Mouse (Mus musculus): Measurements from ENCODE around the gene Rab3c.

Rab3c gene

DNA sequence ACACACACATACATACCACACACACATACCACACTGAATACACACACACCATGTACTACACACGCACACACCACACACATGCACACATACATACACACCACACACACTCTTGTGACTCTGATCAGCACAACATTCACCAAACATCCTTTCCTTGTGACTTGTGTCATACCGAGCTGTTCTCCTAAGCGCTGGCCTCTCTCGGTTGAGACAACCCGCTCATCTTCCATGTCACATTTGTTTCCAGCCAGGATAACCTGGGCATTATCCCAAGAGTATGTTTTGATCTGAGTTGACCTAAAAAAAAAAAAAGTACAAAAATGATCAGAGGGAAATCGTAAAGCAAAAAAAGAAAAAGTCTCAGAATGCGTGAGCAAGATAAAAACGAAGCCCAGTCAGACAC is 196.8 kb downstream of the Rab3c start:
- DNase-seq: no peak

DNA sequence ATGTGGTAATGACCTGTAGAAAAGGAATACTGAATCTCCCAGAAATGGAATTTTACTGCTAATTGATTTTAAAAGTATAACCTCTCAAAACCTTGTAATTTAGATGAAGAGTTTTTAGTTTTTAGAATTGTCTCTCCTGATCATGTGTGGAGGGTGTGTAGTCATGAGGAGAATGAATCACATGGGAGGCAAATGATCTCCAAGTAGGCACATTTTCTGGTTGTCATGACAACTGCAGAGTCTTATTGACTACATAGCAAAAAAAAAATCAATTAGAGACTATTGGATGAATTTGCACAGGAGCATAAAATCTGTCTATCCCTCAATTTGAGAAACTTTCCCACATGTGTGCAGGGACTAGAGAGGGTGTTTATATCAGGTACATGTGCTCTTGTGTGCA is 199.6 kb downstream of the Rab3c start:
- no peak for DNase-seq

DNA sequence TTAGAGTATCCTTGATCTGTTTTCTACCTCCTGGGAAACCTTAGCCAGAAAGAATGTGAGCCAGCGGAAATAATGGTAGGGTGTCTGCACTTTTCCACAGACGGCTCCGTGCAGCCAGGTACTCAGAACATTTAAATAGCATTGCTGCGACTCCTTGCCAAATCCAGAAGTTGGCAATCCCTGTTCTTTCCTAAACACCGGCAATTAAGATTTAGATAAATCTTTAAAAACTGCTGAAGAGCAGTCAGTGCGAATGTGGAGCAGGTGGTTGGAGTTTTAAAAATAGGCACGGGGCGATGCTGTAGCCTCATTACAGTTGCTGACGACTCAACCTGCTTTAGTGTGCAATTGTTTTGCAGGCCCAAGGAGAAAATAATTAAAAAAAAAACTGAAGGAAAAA is 205.2 kb downstream of the Rab3c start:
- no peak for DNase-seq

DNA sequence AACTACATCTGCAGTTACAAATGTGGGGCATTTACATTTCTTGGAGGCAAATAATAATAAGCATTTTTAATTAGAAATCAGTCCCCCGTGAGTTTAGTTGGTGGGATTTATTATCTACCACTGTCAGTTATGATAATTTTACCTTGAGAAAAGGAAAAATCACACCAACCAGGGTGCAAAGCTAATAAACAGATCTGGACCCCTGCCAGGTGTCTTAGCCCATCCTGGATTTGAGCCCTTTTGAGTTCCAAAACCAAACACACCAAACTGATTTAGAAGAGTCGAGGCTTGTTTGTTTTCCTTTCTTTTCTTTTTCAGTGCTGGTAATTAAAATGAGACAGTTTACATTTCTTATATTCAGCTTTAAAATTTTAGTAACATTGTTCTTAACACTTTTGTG is 206.6 kb downstream of the Rab3c start:
- no peak for DNase-seq

DNA sequence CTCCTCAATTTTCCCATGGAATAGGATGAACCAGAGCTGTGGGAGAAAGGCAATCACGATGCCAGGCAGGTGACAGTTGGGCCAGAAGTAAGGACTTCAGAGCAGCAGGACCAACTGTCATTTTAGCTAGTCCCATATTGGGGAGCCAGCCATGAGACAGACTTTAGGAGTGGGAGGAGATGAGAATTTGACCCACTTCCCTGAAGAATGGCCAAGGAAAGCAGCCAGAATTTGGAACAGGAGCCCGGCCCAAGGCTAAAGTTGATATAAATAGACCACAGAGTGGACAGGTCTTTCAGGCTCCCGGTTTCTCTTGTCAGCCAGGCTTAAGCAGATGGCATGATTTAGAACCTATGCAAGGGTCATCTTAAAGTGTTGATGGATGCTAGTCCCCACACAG is 213.6 kb downstream of the Rab3c start:
- peak; percentile 95 for DNase-seq

DNA sequence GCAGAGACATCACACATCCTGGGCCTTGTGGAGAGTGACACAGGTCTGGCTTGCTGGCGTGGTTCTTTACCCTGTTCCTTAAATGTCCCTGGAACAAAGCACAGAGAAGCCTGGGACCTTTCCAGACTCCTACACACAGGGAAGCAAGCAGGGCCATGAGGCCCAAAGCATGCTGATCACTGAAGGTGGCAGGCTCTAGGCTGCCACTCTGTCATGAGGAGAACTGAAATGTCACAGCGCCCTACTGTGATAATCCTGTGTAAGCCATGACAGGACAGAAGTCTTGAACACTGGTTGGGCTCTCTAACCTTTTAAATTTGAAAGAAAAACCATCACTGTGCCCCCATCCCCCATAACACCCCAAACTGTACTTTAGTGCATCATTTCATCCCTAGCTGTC is 214.1 kb downstream of the Rab3c start:
- peak; percentile 79 for DNase-seq

DNA sequence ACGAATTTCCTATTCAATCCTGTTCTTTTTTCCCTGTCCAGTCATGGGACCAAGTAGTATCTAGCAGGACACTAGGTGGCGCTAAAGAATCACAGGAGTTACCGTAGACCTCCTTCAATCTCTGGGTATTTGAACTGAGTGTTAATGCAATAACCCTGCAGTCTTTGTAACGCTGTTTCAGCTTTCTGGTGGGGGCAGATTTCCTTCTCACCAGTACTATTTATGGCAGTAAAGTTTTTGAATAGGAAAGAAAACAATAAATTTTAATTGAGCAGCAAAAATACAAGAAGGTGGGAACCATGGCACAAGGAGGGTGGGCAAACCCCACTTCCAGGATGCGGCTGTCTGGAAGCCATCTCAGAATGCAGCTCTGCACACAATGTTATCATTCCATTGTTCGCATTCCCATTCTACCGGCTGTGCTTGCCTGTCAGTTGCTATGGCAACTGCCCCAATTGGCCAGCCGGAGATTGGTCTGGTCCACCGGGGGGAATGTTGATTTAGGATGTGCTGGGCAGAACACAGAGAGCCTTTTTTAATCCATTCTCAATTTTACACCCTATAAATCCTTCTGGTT is 217.9 kb downstream of the Rab3c start:
- peak; percentile 59 for DNase-seq

DNA sequence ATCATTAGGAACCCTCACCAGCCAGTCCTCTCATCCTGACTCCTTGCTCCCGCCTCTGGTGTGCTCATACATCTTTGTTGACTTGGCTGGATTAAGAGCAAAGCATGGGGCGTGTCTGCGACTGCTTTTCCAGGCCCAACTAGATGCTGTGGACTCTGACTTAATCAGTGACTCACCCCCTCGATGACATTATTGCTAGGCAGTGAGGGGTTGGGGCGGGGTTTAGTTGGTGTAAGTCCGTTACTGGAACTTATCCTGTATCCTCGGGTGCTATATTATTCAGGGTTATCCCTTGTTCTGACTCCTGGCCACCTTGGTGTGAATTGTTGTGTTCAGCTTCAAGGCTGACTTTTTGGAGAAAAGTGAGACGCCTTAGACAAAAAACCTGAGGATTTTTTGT is 218.5 kb downstream of the Rab3c start:
- no peak for DNase-seq

DNA sequence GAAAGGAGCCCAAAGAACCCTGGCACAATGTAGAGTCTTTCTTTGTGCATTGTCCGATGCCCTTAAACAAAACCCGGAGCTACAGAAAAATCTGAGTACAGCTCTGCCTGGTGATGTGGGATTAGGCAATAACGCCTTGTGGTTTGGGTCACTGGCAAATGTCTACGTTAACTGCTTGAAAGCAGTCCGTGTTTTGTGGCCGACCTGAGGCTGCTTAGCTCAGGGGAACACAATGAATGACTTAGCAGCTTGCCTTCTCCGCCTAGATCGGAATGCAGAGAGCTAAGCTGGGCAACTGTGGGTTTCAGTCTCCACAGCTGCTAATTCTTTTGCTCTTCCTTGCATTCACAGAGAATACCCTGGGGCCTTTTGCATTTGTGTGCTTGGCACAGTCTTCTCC is 226.3 kb downstream of the Rab3c start:
- no peak for DNase-seq

DNA sequence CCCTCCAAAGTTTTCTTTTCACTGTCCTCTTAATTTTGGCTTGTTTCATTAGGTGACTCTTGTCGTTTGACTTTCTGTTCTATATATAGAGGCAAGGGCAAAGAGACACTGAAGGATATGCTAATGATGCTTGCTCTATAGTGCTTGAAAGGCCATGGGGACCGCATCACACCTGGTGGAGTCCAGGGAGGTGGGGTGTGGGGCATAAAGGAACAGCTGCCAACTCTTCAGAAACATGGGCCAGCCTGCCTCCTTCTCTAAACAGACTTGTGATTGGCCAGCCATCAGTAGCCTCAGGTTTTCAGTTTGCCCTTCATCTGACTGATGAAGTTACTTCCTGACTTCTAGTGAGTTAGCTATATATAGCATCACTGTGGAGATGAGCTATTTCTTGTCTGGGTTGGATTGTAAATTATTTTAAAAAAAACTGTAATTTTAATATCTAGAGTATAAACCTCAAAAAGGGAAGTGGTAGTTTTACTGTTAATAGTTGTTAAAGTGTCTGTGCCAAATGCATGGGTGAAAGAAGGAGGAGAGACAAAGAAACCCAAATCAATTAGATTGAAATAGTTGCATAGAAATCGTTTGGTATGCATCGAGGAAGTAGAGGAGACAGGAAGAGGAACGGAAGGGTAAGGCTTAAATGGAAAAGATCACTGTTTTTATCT is 231.9 kb downstream of the Rab3c start:
- no peak for DNase-seq

DNA sequence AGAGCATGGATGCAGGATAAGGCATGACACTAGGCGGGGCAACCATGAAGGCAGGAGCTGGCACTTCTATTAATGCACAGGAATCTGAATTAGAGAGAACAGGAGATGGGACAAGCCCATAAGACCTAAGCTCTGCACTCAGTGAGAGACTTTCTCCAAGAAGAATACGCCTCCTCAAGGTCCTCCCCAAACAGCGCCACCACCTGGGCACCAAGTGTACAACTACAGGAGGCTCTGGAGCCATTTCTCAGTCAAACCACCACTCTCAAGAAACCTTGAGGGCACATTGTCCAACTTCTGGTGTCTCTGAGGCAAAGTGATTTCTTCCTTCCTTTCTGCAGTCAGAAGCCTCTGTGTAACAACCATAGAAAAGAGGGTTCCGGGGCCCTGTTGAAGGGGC is 236.4 kb downstream of the Rab3c start:
- DNase-seq: no peak

DNA sequence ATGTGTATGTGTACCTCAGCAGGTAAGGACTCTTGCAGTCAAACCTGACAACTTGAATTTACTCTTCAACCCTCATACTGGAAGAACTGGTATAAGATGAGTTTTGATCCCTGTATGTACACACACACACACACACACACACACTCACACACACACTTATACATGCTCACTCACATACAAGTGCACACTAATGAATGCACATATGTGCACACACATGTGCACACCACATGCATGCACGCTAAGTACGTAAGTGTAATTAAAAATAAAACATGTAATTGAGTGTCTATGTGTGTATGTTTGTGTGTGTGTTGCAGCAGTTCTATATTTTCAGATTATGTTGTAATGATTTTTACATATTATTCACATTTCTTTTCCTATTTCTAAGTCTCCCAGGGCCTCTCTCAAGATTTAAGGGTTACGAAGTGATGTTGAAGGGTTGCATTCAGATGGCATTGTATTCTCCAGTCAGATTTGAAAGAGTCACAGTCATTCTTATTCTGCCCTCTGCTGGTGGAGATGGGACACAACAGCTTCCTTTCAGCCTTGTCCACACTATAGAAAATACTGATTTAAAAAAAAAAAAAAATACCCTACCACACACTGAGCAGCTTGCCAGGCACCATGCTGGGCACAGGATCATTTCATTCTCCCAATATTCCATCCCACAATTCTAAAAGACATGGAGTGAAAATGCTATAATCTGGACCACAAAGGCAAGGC is 240.9 kb downstream of the Rab3c start:
- DNase-seq: no peak

DNA sequence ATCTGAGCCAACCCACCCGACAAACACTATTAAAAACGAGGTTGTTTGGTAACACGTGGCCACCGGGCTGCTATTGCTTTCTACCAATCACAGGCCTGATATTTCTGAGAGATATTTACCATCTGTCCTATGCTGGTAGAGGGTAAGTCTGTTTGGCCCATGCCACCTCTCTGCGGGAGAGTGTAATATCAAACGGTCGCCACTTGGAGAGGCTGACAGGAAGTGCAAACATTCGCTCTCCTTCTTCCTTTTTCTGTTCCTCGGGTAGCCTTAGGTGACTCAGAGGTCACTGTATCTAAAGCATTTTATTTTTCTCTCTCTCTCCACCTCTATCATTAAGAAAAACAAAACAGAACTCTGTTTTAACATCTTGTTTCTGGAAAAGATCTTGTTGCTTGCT is 241.6 kb downstream of the Rab3c start:
- DNase-seq: no peak

DNA sequence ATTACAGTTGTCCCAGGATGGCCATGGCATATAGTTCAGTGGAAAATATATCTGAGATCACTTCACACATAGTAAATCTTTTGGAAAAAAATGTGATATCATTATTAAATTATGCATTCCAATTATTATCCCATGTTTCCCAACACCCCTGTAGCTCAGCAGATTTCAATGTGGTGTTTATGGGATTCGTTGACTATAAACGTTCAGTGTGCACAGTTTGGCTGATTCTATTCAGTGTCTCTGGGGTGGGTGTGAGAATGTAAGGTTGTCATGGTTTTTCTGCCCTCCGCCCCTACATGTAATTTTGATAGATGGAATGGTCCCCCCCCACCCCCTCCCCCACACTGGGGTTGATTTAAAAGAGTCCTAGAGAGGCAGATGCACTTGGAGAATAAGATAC is 242.3 kb downstream of the Rab3c start:
- DNase-seq: no peak

DNA sequence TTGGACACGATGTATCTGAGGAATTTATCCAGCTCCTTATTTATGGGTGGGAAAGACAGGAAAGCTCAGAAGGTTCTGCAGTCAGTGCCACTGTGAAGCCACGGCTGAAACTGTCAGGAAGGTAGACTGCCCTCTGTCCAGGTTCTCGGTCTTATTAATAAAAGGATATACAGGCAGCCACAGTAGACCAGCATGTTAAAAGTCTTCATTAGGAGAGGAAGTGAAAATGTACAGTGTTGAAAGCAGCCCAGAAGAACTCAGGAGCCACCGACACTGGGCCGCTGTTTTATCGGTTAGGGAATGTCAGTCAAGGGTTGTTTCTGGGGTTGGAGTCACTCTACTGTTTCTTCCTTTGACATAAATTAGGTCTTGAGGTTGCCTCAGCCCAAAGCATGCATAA is 245.9 kb downstream of the Rab3c start:
- no peak for DNase-seq

DNA sequence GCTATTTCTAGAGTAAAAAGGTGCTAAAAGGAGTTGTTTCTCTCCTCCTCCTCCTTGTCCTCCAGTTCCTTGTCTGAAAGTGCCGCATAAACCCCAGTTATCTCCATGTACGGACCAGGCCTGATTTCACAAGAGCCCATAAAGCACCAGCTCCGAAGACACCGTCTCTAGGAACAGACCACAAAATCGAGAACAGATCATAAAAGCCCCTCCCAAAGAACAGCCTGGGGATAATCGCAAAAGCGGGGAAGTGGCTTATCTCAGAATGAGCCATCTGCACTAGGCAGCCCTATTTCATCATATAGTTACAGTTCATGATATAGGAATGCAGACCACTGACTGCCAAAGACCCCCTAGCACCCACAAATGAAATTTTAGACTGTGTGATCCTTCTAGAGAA is 246.8 kb downstream of the Rab3c start:
- no peak for DNase-seq

DNA sequence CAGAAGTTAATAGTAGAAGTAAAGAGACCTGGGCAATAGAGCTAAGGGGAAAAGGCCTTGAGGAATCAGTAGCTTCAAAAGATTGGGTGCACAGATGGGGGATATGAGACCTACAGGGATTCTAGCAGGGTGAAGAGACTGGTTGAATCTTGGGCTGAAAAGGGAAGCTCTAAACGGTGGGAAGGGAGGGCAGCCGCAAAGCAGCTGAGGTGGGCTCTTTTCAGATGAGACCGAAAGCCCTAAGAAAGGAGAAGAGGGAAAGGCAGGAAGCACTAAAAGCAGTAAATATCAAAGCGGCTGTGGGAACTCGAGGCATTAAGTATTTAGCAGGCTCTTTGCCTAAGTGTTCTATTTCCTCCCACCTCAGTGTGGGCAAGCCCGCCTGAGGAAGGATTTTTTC is 248.9 kb downstream of the Rab3c start:
- DNase-seq: no peak

DNA sequence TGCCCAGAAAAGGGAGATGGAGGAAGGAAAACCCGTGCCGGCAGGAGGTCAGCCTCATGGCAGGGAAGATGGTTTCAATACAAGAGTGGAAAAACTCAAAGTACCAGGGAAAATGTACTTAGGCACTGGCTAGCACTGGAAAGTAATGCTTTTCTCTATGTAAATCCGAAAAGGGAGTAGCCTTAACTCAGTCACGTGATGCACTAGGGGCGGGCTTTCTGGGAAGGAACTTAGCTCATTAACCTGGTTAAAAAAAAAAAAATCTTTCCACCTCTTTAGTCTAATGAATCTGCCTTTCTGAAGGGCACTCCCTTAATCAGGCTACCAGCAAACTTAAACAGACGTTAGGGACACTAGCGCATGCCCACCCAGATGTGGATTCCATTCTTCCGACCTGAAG is 249.7 kb downstream of the Rab3c start:
- no peak for DNase-seq

DNA sequence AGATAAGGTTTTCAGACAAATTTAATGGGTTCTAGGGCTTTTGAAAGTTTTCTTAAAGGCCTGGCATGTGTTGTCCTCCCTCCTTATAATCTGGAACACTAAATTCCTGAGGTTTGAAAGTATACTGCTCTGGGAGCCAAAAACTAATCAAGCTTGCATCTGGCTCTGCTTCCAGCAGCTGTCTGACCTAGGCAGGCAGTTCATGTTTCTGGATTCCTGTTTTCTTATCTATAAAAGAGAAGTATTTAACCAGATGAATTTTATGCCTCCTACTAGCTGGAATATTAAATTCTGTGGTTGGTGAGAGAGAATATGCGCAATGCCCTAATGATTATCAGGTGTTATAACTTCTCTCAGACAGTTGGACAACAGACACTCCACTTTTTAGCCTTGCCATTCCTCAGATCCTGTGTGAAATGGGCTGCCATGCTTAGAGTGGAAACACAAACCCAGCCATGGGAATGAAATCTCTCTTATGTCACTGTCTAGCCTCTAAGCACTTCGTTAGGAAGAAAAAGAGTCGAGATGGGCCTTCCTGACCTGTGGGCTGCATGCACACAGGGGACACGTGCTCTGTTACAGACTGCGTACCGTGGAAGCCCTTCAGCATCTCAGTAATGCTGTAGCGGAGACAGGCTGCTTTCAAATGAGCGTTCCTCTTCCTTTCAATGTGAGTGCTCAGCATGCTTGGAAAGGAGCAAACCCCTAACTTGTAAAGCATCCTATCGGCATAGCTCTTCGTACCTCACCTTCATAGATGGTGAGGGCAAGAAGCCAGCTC is 256.2 kb downstream of the Rab3c start:
- no peak for DNase-seq

DNA sequence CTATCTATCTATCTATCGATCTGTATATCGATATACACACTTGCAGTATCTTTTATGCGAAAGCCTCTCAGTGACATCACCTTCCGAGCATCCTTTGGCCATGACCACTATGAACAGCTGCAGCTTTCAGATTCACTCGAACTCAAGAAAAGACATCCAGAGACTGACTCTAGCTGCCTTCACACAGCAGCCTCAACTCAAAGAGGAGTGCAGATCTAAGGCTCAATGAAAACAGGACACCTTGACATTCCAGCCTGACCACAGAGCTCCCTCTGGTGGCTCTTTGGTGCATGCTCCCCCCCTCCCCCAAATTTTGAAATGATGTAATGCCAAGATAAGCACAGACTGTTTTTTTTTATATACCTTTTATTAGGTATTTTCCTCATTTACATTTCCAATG is 257.8 kb downstream of the Rab3c start:
- no peak for DNase-seq

DNA sequence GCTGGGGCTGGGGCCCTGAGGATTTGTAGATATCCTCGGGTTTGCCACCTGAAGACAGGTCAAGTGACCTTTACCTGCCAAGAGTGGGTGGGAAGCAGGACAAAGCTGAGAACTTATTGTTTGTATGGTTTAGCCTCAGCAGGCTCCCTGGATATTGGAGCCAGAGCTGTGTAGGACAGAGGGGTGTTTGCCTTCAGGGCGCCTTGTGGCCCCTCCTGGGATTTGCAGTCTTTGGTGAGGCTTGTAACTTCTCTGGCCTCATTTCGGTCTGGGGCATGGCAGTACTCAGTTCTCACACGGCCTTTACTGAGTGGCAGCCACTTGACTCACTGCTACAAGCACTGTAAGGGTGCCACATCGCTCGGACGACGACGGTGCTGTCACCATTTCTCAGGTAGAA is 261.0 kb downstream of the Rab3c start:
- DNase-seq: no peak

DNA sequence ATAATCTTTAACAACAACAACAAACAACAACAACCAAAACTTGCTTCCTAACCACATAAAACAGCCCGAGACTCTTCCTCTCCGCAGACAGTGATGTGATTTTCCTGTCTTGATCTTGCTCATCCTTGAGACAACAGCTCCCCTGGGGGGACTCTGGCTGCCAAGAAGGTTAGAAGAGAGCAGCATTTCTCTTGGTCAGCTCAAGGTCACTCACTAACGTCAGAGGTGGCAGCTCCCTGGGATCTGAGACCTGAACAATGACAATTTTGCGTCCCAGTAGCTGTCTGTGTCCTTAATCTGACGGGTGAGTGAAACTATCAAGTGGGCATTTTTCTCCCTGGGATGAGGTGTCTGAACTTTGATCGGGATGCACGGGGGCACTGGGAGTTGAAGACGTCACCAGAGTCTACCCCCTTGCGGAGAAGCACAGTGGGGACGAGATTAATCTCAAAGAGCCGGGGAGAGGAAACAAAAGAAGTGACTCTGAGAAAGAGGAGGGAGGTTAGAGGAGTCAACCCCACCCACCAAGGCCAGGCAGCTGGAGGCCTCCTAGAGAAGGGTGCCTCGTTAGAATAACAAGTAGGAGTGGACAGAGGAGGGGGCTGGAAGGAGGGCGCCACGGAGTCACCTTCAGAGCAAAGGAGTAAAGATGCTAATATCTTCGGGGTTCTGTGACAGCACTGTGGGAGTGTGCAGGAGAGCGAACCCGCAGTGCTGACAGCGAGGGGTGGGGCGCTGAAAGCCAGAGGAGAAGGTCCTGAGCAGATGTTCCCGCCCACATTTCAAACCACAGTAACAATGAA is 261.7 kb downstream of the Rab3c start:
- DNase-seq: no peak

DNA sequence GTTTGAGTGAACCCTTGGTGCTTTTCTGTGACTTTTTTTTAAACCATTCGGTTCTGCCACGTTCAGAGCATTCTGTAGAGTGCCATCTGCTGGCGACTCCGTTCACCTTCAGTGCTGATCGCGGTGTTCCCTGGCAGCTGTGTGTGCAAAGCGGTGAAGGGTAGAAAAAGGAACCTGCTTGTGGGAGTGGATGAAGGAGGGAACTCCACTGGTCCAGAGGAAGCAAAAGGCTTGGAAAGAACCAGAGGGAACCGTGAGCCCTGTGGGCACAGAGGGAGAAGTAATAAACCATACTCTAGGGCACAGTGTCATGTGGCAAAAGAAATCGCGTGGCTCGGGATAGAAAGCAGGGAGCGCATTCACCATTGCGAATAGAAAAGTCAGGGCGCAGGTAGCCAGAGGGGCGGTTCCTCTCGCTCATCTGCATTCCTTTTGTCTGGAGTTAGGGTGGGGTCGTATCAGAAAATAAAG is 262.3 kb downstream of the Rab3c start:
- DNase-seq: peak; percentile 64

All from cerebellum, adult 11-12 months (tissue).